Mouse (Mus musculus) effector memory CD4-positive, alpha-beta T cell, adult 5 months (primary cell): ENCODE measurements around the gene Pdzd2. TPM values are rescaled to one million over a fixed set of nuclear protein-coding genes. Genes with fewer than 3 reads are reported as not detected.

Source experiments
- polyA plus RNA-seq: library from polyadenylated mRNA; unstranded; fragments of 100-300 nt; shearing (Covaris generic); gene quantifications from one replicate; pipeline ENCODE4 v1.2.1, GENCODE M21; 2017

The Pdzd2 gene
- polyA plus RNA-seq = 0.41 TPM

GRCm38 (mm10) chr15:12739277-12740247 lies at the start of gene Pdzd2:
Gene Pdzd2 (minus strand): TSS chr15:12739924.

GRCm38 (mm10) chr15:12321788-12322621 lies 417.7 kb downstream of the Pdzd2 start, which contains the start of gene 1810049J17Rik:
Gene 1810049J17Rik (minus strand): TSS chr15:12321899.

GRCm38 (mm10) chr15:12321091-12321787 lies 418.5 kb downstream of the Pdzd2 start, which contains the start of gene Golph3:
Gene Golph3 (plus strand): TSS chr15:12321450.

Other genes with a start within 250 kb of the Pdzd2 start
- gene 6030458C11Rik, start 84.7 kb upstream of the Pdzd2 start, polyA plus RNA-seq = 15.9 TPM
- 18.9 TPM for gene Drosha, start 84.9 kb upstream of the Pdzd2 start, polyA plus RNA-seq